Mouse (Mus musculus) MEL (cell line): Measurements from ENCODE around the gene Gpbar1. TPM values are rescaled to one million over a fixed set of nuclear protein-coding genes. Genes with fewer than 3 reads are reported as not detected.

Experiments
- DNase-seq: peaks from one replicate; pipeline ENCODE4 v3.0.0; 2011; ENCODE audit warnings: low read depth, low spot score
- H3K27ac ChIP-seq: 2 replicates; pipeline ENCODE4 v1.5.1; 2012; ENCODE audit warnings: low read depth, mild to moderate bottlenecking, control low read depth, low read length, moderate library complexity; ENCODE audit not compliant: control insufficient read depth
- H3K27me3 ChIP-seq, 2 experiments: fragments of 150-350 bp in 1 of 2; sonication (generic) in 1 of 2; 2 replicates each; pipeline ENCODE4 v1.6.1; 2012; ENCODE audit warnings: low read length in 2 of 2, mild to moderate bottlenecking in 2 of 2, improper control_type of control experiment in 1 of 2, moderate library complexity in 1 of 2; ENCODE audit not compliant: insufficient read depth in 2 of 2, control insufficient read depth in 1 of 2
- H3K36me3 ChIP-seq, 2 experiments: 2 replicates each; pipeline ENCODE4 v1.6.1; 2012 to 2014; ENCODE audit warnings: low read length in 2 of 2, improper control_type of control experiment in 1 of 2, inconsistent platforms in 1 of 2, mild to moderate bottlenecking in 1 of 2; ENCODE audit not compliant: insufficient read depth in 2 of 2, control insufficient read depth in 1 of 2
- H3K4me1 ChIP-seq, 2 experiments: fragments of 150-350 bp in 1 of 2; sonication (generic) in 1 of 2; 2 replicates each; pipeline ENCODE4 v1.6.1; 2012; ENCODE audit warnings: low read length in 2 of 2, improper control_type of control experiment in 1 of 2, mild to moderate bottlenecking in 1 of 2; ENCODE audit not compliant: insufficient read depth in 2 of 2, control insufficient read depth in 1 of 2
- H3K4me3 ChIP-seq, 2 experiments: fragments of 150-350 bp in 1 of 2; sonication (generic) in 1 of 2; 2 replicates each; pipeline ENCODE4 v1.5.1; 2012; ENCODE audit warnings: low read depth in 2 of 2, low read length in 2 of 2, mild to moderate bottlenecking in 2 of 2, moderate library complexity in 2 of 2, control low read depth in 1 of 2, improper control_type of control experiment in 1 of 2; ENCODE audit not compliant: control insufficient read depth in 1 of 2, insufficient read depth in 1 of 2
- H3K79me2 ChIP-seq: 2 replicates; pipeline ENCODE4 v1.6.1; 2012; ENCODE audit warnings: mild to moderate bottlenecking, low read length, moderate library complexity; ENCODE audit not compliant: control insufficient read depth, poor library complexity, insufficient read depth
- H3K9ac ChIP-seq: 2 replicates; pipeline ENCODE4 v1.6.1; 2012; ENCODE audit warnings: low read depth, mild to moderate bottlenecking, control low read depth, low read length, moderate library complexity; ENCODE audit not compliant: control insufficient read depth, poor library complexity, severe bottlenecking
- H3K9me3 ChIP-seq: fragments of 150-350 bp; sonication (generic); replicated peaks from 2 replicates; pipeline ENCODE4 v1.6.1; 2012; ENCODE audit warnings: mild to moderate bottlenecking, low read length, improper control_type of control experiment, moderate library complexity; ENCODE audit not compliant: insufficient read depth
- BHLHE40 ChIP-seq: IDR thresholded peaks from 2 replicates; pipeline ENCODE4 v1.6.1; 2012; ENCODE audit warnings: low read depth, mild to moderate bottlenecking, inconsistent platforms, low read length, improper control_type of control experiment, borderline replicate concordance
- CHD1 ChIP-seq: IDR thresholded peaks from 2 replicates; pipeline ENCODE4 v1.6.1; 2012; ENCODE audit warnings: low read depth, mild to moderate bottlenecking, inconsistent platforms, low read length, improper control_type of control experiment
- CTCF ChIP-seq, 3 experiments: IDR thresholded peaks in 2 of 3; conservative IDR thresholded peaks in 1 of 3; 2 replicates each; pipeline ENCODE4 v1.5.1; 2011 to 2012; ENCODE audit warnings: low read length in 3 of 3, low read depth in 2 of 3, mild to moderate bottlenecking in 2 of 3, improper control_type of control experiment in 1 of 3, inconsistent platforms in 1 of 3, mixed read lengths in 1 of 3, moderate library complexity in 1 of 3; ENCODE audit not compliant: control insufficient read depth in 1 of 3, insufficient read depth in 1 of 3, poor library complexity in 1 of 3, severe bottlenecking in 1 of 3
- E2F4 ChIP-seq: IDR thresholded peaks from 2 replicates; pipeline ENCODE4 v1.6.1; 2011; ENCODE audit warnings: low read depth, low read length, improper control_type of control experiment, borderline replicate concordance
- ELF1 ChIP-seq: IDR thresholded peaks from 2 replicates; pipeline ENCODE4 v1.6.1; 2014; ENCODE audit warnings: low read depth, mild to moderate bottlenecking, inconsistent platforms, low read length, improper control_type of control experiment, moderate library complexity
- ETS1 ChIP-seq: IDR thresholded peaks from 2 replicates; pipeline ENCODE4 v1.6.1; 2012; ENCODE audit warnings: low read depth, mild to moderate bottlenecking, inconsistent platforms, low read length, improper control_type of control experiment, moderate library complexity
- GATA1 ChIP-seq: IDR thresholded peaks from 2 replicates; pipeline ENCODE4 v1.6.1; 2011; ENCODE audit warnings: low read depth, low read length, improper control_type of control experiment
- HCFC1 ChIP-seq: IDR thresholded peaks from 2 replicates; pipeline ENCODE4 v1.6.1; 2012; ENCODE audit warnings: low read depth, mild to moderate bottlenecking, inconsistent platforms, low read length, improper control_type of control experiment, moderate library complexity
- JUND ChIP-seq: IDR thresholded peaks from 2 replicates; pipeline ENCODE4 v1.6.1; 2011; ENCODE audit warnings: low read depth, mild to moderate bottlenecking, improper control_type of control experiment, low read length
- MAZ ChIP-seq: IDR thresholded peaks from 2 replicates; pipeline ENCODE4 v1.6.1; 2012; ENCODE audit warnings: low read depth, mild to moderate bottlenecking, inconsistent platforms, low read length, improper control_type of control experiment
- MXI1 ChIP-seq: IDR thresholded peaks from 2 replicates; pipeline ENCODE4 v1.6.1; 2011; ENCODE audit warnings: mild to moderate bottlenecking, low read depth, low read length, improper control_type of control experiment
- MYB ChIP-seq: IDR thresholded peaks from 2 replicates; pipeline ENCODE4 v1.6.1; 2011; ENCODE audit warnings: mild to moderate bottlenecking, low read depth, low read length, improper control_type of control experiment
- MYC ChIP-seq: IDR thresholded peaks from 2 replicates; pipeline ENCODE4 v1.6.1; 2011; ENCODE audit warnings: low read depth, mild to moderate bottlenecking, low read length, improper control_type of control experiment, moderate library complexity
- POLR2AphosphoS2 ChIP-seq: IDR thresholded peaks from 2 replicates; pipeline ENCODE4 v1.6.1; 2011; ENCODE audit warnings: low read length, improper control_type of control experiment
- RAD21 ChIP-seq: IDR thresholded peaks from 2 replicates; pipeline ENCODE4 v1.6.1; 2011; ENCODE audit warnings: mild to moderate bottlenecking, low read depth, low read length, improper control_type of control experiment
- RCOR1 ChIP-seq: IDR thresholded peaks from 2 replicates; pipeline ENCODE4 v1.6.1; 2012; ENCODE audit warnings: low read depth, mild to moderate bottlenecking, inconsistent platforms, low read length, improper control_type of control experiment
- SMC3 ChIP-seq: IDR thresholded peaks from 2 replicates; pipeline ENCODE4 v1.6.1; 2011; ENCODE audit warnings: low read depth, low read length, improper control_type of control experiment
- TCF12 ChIP-seq: IDR thresholded peaks from 2 replicates; pipeline ENCODE4 v1.6.1; 2014; ENCODE audit warnings: low read depth, mild to moderate bottlenecking, inconsistent platforms, low read length, improper control_type of control experiment, moderate library complexity
- USF2 ChIP-seq, 2 experiments: IDR thresholded peaks; 2 replicates each; pipeline ENCODE4 v1.6.1; 2011 to 2012; ENCODE audit warnings: improper control_type of control experiment in 2 of 2, low read length in 2 of 2, borderline replicate concordance in 1 of 2, inconsistent platforms in 1 of 2, low read depth in 1 of 2, mild to moderate bottlenecking in 1 of 2; ENCODE audit not compliant: insufficient read depth in 1 of 2
- ZKSCAN1 ChIP-seq: IDR thresholded peaks from 2 replicates; pipeline ENCODE4 v1.6.1; 2012; ENCODE audit warnings: low read depth, mild to moderate bottlenecking, inconsistent platforms, low read length, improper control_type of control experiment, moderate library complexity
- ZNF384 ChIP-seq: IDR thresholded peaks from 2 replicates; pipeline ENCODE4 v1.6.1; 2012; ENCODE audit warnings: low read depth, mild to moderate bottlenecking, inconsistent platforms, low read length, improper control_type of control experiment
- polyA plus RNA-seq, 2 experiments: library from polyadenylated mRNA; stranded (reverse) in 1 of 2; unstranded in 1 of 2; fragments of >175 nt in 1 of 2; fragments of >200 nt in 1 of 2; gene quantifications; 2 replicates each; pipeline versions ENCODE4 v1.2.1 to v1.2.4; 2012; ENCODE audit warnings: low replicate concordance in 2 of 2, low read depth in 1 of 2; ENCODE audit not compliant: insufficient read length in 2 of 2, insufficient read depth in 1 of 2, missing spikeins in 1 of 2
- total RNA-seq: library from RNA; depleted of rRNA; stranded (reverse); fragments of 300-350 nt; gene quantifications from 2 replicates; pipeline ENCODE4 v1.2.3, GENCODE M21; 2012

Gpbar1 gene
- total and polyA plus RNA-seq, 3 experiments, result not detected

GRCm38 (mm10) chr1:74282896-74283625, 4.7 kb downstream of the Gpbar1 start:
- Histone ChIP-seq H3K36me3 (no peaks in the 10 kb centered on the region), H3K79me2 (peaks cover 9% of the 10 kb centered on the region), H3K4me1 (peaks cover 0 to 3% of the 10 kb centered on the region in 2 experiments; a peak in 2 of 4 replicates), H3K9ac (no peak overlapping the region), H3K27ac (no peak overlapping the region), H3K27me3 (no peaks in the 10 kb centered on the region), H3K9me3 (no peaks in the 10 kb centered on the region), H3K4me3 (no peak overlapping the region)
- no peak for TF ChIP-seq POLR2AphosphoS2
- no peak for TF ChIP-seq MYB
- no peak for DNase-seq

- Histone ChIP-seq H3K27me3 (no peaks in the 10 kb centered on the region), H3K27ac (0 out of 2 replicates have a peak overlapping the region, but pooled peaks have one; percentile 5), H3K4me3 (peak overlapping the region; percentile 66 to 67), H3K79me2 (peaks cover 9% of the 10 kb centered on the region), H3K4me1 (peaks cover 0 to 3% of the 10 kb centered on the region in 2 experiments; a peak in 2 of 4 replicates), H3K9me3 (no peaks in the 10 kb centered on the region), H3K9ac (peak overlapping the region; percentile 72), H3K36me3 (peaks cover 0 to 2% of the 10 kb centered on the region in 2 experiments; a peak in 1 of 4 replicates)
- peak; percentile 83 for DNase-seq
- peak; percentile 52; the same call in 1 of the 2 replicates for TF ChIP-seq MXI1
- no peak for TF ChIP-seq BHLHE40
- TF ChIP-seq MAZ, result peak; percentile 73
- no peak for TF ChIP-seq ELF1
- 0 out of 2 replicates have a peak, but pooled peaks have one; percentile 18 for TF ChIP-seq ETS1
- no peak for TF ChIP-seq E2F4
- peak; percentile 56; the same call in 1 of the 2 replicates for TF ChIP-seq HCFC1
- no peak for TF ChIP-seq MYC
Observed at GRCm38 (mm10) chr1:74283686-74284463, 5.5 kb downstream of the Gpbar1 start.

- H3K27me3 ChIP-seq, result no peaks in the 10 kb centered on the region
- H3K36me3 ChIP-seq, result peaks cover 0 to 2% of the 10 kb centered on the region in 2 experiments; a peak in 1 of 4 replicates
- DNase-seq, result peak; percentile 100
- peak within 1 kb of the TSS; percentile 67 to 84 for H3K4me3 ChIP-seq
- H3K4me1 ChIP-seq, result peaks cover 0 to 3% of the 10 kb centered on the region in 2 experiments; a peak in 2 of 4 replicates
- H3K9me3 ChIP-seq, result no peaks in the 10 kb centered on the region
- H3K27ac ChIP-seq, result peak within 1 kb of the TSS; percentile 5; the same call in 1 of the 2 replicates
- peaks cover 9% of the 10 kb centered on the region for H3K79me2 ChIP-seq
- H3K9ac ChIP-seq, result peak within 1 kb of the TSS; percentile 78
- TF ChIP-seq CHD1, result no peak
- TF ChIP-seq ETS1, result no peak
- 0 out of 6 replicates have a peak, but pooled peaks of 1 of the 3 experiments have one; percentile 4 for TF ChIP-seq CTCF (IDR thresholded peaks at IDR 0.05 in 2 of 3, conservative IDR thresholded peaks at IDR 0.05 in 1 of 3; ENCODE audit: control insufficient read depth in 1 of 3, insufficient read depth in 1 of 3, low read depth in 2 of 3, low read length in 3 of 3, poor library complexity in 1 of 3, severe bottlenecking in 1 of 3)
- no peak for TF ChIP-seq BHLHE40
- TF ChIP-seq SMC3, result no peak
- TF ChIP-seq ELF1, result peak; percentile 84
- no peak for TF ChIP-seq RCOR1
- no peak for TF ChIP-seq JUND
- peak; percentile 28; the same call in 1 of the 2 replicates for TF ChIP-seq MYC
- no peak for TF ChIP-seq RAD21
- no peak for TF ChIP-seq ZKSCAN1
- no peak for TF ChIP-seq GATA1
- no peak for TF ChIP-seq TCF12
- TF ChIP-seq USF2 (IDR thresholded peaks at IDR 0.05; ENCODE audit: borderline replicate concordance in 1 of 2, insufficient read depth in 1 of 2, low read depth in 1 of 2, low read length in 2 of 2), result no peak
- TF ChIP-seq ZNF384, result no peak
Observed at GRCm38 (mm10) chr1:74284543-74285160, 6.3 kb downstream of the Gpbar1 start, which contains the start of the genes Aamp and Pnkd. Gene Aamp, minus strand, starts transcription at chr1:74284738. Gene Pnkd, plus strand, starts transcription at chr1:74284930.
